Mouse (Mus musculus) limb, embryonic 12.5 days (tissue): Measurements from ENCODE around the gene Nup214. TPM values are rescaled to one million over a fixed set of nuclear protein-coding genes. Genes with fewer than 3 reads are reported as not detected.
"Not testable (repeated sequence)": the region's sequence is repeated elsewhere in the genome, so short reads cannot be mapped to it uniquely, and the experiment has no call there.

Experiments
- ATAC-seq: fragments of 200-750 bp; cut with Nextera tagmentation; 2 replicates; pipeline ENCODE4 v1.8.0; 2017; ENCODE audit warnings: low read depth, moderate TSS enrichment; ENCODE audit not compliant: insufficient number of reproducible peaks, insufficient read depth, low FRiP score, low TSS enrichment
- H3K27ac ChIP-seq: fragments of 300-500 bp; sonication (generic); 2 replicates; pipeline ENCODE4 v1.5.1; 2016; ENCODE audit warnings: mild to moderate bottlenecking, moderate library complexity
- H3K27me3 ChIP-seq: fragments of 300-500 bp; sonication (generic); 2 replicates; pipeline ENCODE4 v1.6.1; 2016; ENCODE audit warnings: mild to moderate bottlenecking, moderate library complexity
- H3K36me3 ChIP-seq: fragments of 300-500 bp; sonication (generic); 2 replicates; pipeline ENCODE4 v1.6.1; 2016; ENCODE audit warnings: mild to moderate bottlenecking, moderate library complexity
- H3K4me1 ChIP-seq: fragments of 300-500 bp; sonication (generic); replicated peaks from 2 replicates; pipeline ENCODE4 v1.6.1; 2016
- H3K4me2 ChIP-seq: fragments of 300-500 bp; sonication (generic); 2 replicates; pipeline ENCODE4 v1.6.1; 2016; ENCODE audit warnings: mild to moderate bottlenecking, moderate library complexity
- H3K4me3 ChIP-seq: fragments of 300-500 bp; sonication (generic); replicated peaks from 2 replicates; pipeline ENCODE4 v1.5.1; 2016; ENCODE audit warnings: mild to moderate bottlenecking
- H3K9ac ChIP-seq: fragments of 300-500 bp; sonication (generic); replicated peaks from 2 replicates; pipeline ENCODE4 v1.6.1; 2016; ENCODE audit warnings: mild to moderate bottlenecking, moderate library complexity
- H3K9me3 ChIP-seq: fragments of 300-500 bp; sonication (generic); 2 replicates; pipeline ENCODE4 v1.6.1; 2016; ENCODE audit warnings: mild to moderate bottlenecking, moderate library complexity
- WGBS: fragments of 180-500 bp; shearing (Covaris S2); methylation state at CpG from one replicate; pipeline ENCODE4 v1.1.7; 2016; 5-methylcytosine and 5-hydroxymethylcytosine counted together
- polyA plus RNA-seq: library from polyadenylated mRNA; unstranded; fragments of >200 nt; fragmentation: Nextera tagmentation; extraction: Ambion mirVana; gene quantifications from 2 replicates; pipeline ENCODE4 v1.2.1, GENCODE M21; 2016

Gene Nup214
- polyA plus RNA-seq, 1 experiment from 2014 or later, result 76.4 TPM

- Histone ChIP-seq H3K4me2 (no peak overlapping the region), H3K27ac (no peak overlapping the region), H3K9me3 (no peaks in the 10 kb centered on the region), H3K4me3 (no peak overlapping the region), H3K9ac (no peak overlapping the region), H3K27me3 (no peaks in the 10 kb centered on the region), H3K4me1 (no peaks in the 10 kb centered on the region), H3K36me3 (peaks cover 91% of the 10 kb centered on the region)
- 95% methylated on average over 2 of the region's 2 CpGs for WGBS
- ATAC-seq, result no peak
Measured at GRCm38 (mm10) chr2:32008311-32008710, 34.1 kb downstream of the Nup214 start.

DNA sequence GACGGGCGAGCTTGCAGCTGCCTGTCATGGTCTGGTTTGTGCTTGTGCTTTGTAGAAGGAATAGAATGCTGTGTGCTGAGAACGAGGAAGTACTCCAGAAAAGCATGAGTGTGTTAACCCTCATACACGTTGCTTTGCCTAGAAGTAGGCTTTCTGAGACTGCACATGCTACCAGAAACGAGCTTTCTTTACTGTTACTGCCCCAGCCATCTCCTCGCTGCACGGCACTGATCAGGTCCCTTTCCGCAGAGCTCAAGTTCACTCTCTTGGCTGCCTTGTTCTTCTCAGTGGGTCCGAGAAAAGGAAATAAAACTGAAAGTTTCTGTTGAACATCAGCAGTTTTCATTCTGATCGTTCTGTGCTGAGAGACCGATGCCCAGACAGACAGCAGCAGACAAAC, 34.5 kb downstream of the Nup214 start:
- H3K4me1 ChIP-seq, result no peaks in the 10 kb centered on the region
- no peak overlapping the region for H3K4me2 ChIP-seq
- no peaks in the 10 kb centered on the region for H3K9me3 ChIP-seq
- H3K27ac ChIP-seq, result no peak overlapping the region
- WGBS, result 89% methylated on average over 11 of the region's 11 CpGs
- H3K9ac ChIP-seq, result no peak overlapping the region
- ATAC-seq, result no peak
- H3K36me3 ChIP-seq, result peaks cover 91% of the 10 kb centered on the region
- no peaks in the 10 kb centered on the region for H3K27me3 ChIP-seq
- H3K4me3 ChIP-seq, result no peak overlapping the region

GRCm38 (mm10) chr2:32019704-32020103, 45.5 kb downstream of the Nup214 start:
- 85% methylated on average over 4 of the region's 4 CpGs for WGBS
- Histone ChIP-seq H3K27me3 (no peaks in the 10 kb centered on the region), H3K9ac (no peak overlapping the region), H3K4me2 (no peak overlapping the region), H3K36me3 (peaks cover 95% of the 10 kb centered on the region), H3K9me3 (no peaks in the 10 kb centered on the region), H3K4me1 (no peaks in the 10 kb centered on the region), H3K4me3 (no peak overlapping the region), H3K27ac (no peak overlapping the region)
- no peak for ATAC-seq

DNA sequence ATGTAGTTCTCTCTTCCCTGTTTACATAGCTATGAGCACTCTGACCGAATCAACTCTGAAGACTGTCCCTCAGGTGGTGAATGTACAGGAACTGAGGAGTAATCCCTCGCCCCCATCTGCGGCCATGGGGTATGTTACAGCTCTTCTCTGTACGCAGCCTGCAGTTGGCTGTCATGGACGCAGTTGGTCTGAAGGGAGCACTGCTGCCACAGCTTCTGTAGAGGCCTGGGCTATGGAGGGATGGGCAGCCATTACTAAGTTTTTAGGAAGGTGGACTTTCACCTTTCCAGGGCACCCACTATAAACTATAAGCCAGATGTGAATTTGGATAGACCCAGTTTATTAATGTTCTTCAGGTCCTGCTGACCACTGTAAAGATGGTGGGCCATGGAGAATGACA, 46.0 kb downstream of the Nup214 start:
- H3K27me3 ChIP-seq, result no peaks in the 10 kb centered on the region
- H3K4me1 ChIP-seq, result no peaks in the 10 kb centered on the region
- H3K4me2 ChIP-seq, result no peak overlapping the region
- no peak overlapping the region for H3K27ac ChIP-seq
- peaks cover 95% of the 10 kb centered on the region for H3K36me3 ChIP-seq
- no peak for ATAC-seq
- no peak overlapping the region for H3K9ac ChIP-seq
- H3K4me3 ChIP-seq, result no peak overlapping the region
- H3K9me3 ChIP-seq, result no peaks in the 10 kb centered on the region
- whole genome bisulfite sequencing, result 94% methylated on average over 5 of the region's 5 CpGs

GRCm38 (mm10) chr2:32024372-32024771, 50.1 kb downstream of the Nup214 start:
- Histone ChIP-seq H3K27me3 (no peaks in the 10 kb centered on the region), H3K27ac (no peak overlapping the region), H3K36me3 (peaks cover 92% of the 10 kb centered on the region), H3K4me2 (no peak overlapping the region), H3K9me3 (no peaks in the 10 kb centered on the region), H3K9ac (no peak overlapping the region), H3K4me3 (no peak overlapping the region), H3K4me1 (no peaks in the 10 kb centered on the region)
- 88% methylated on average over 4 of the region's 4 CpGs for WGBS
- ATAC-seq, result no peak

GRCm38 (mm10) chr2:32029636-32030035, 55.4 kb downstream of the Nup214 start:
- Histone ChIP-seq H3K9ac (no peak overlapping the region), H3K27ac (no peak overlapping the region), H3K27me3 (no peaks in the 10 kb centered on the region), H3K4me2 (no peak overlapping the region), H3K4me3 (no peak overlapping the region), H3K9me3 (no peaks in the 10 kb centered on the region), H3K36me3 (peaks cover 94% of the 10 kb centered on the region), H3K4me1 (no peaks in the 10 kb centered on the region)
- WGBS, result 77% methylated on average over 3 of the region's 3 CpGs
- no peak for ATAC-seq

GRCm38 (mm10) chr2:32033436-32033835, 59.2 kb downstream of the Nup214 start:
- H3K27me3 ChIP-seq, result no peaks in the 10 kb centered on the region
- H3K9me3 ChIP-seq, result no peaks in the 10 kb centered on the region
- no peaks in the 10 kb centered on the region for H3K4me1 ChIP-seq
- ATAC-seq, result no peak
- H3K27ac ChIP-seq, result no peak overlapping the region
- WGBS, result 92% methylated on average over 6 of the region's 6 CpGs
- no peak overlapping the region for H3K4me3 ChIP-seq
- no peak overlapping the region for H3K4me2 ChIP-seq
- peaks cover 94% of the 10 kb centered on the region for H3K36me3 ChIP-seq
- no peak overlapping the region for H3K9ac ChIP-seq

- H3K9me3 ChIP-seq, result no peaks in the 10 kb centered on the region
- no peak overlapping the region for H3K4me3 ChIP-seq
- no peak for ATAC-seq
- no peaks in the 10 kb centered on the region for H3K27me3 ChIP-seq
- H3K36me3 ChIP-seq, result peaks cover 96% of the 10 kb centered on the region
- no peak overlapping the region for H3K9ac ChIP-seq
- WGBS, result 93% methylated on average over 6 of the region's 6 CpGs
- H3K27ac ChIP-seq, result no peak overlapping the region
- H3K4me2 ChIP-seq, result no peak overlapping the region
- no peaks in the 10 kb centered on the region for H3K4me1 ChIP-seq
Measured at GRCm38 (mm10) chr2:32034206-32034605, 60.0 kb downstream of the Nup214 start.

- no peak overlapping the region for H3K4me2 ChIP-seq
- WGBS, result 58% methylated on average over 6 of the region's 6 CpGs
- H3K27me3 ChIP-seq, result no peaks in the 10 kb centered on the region
- ATAC-seq, result no peak
- no peak overlapping the region for H3K4me3 ChIP-seq
- H3K27ac ChIP-seq, result no peak overlapping the region
- no peaks in the 10 kb centered on the region for H3K4me1 ChIP-seq
- H3K9me3 ChIP-seq, result no peaks in the 10 kb centered on the region
- peaks cover 95% of the 10 kb centered on the region for H3K36me3 ChIP-seq
- no peak overlapping the region for H3K9ac ChIP-seq
Measured at GRCm38 (mm10) chr2:32037279-32037858, 63.1 kb downstream of the Nup214 start.

DNA sequence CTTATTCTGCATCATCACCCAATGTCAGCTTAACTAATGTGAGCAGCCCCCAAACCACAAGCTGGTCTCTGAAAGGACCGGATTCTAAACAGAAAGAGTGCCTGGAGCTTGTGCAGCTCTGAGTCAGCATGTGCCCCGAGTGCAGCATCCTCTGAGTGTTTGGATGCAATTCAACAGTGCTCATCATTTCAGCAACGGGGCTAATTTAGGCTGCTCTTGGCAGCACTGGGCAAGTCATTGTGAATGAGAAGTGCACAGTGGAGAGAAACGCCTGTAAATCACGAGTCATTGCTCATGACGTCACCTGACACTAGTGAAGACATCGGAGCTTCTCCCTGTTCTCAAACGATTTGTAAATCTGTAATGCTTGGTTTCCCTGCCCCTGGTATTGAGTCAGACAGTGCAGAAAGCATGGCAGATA, 64.4 kb downstream of the Nup214 start:
- WGBS, result 91% methylated on average over 8 of the region's 8 CpGs
- no peak overlapping the region for H3K4me2 ChIP-seq
- no peaks in the 10 kb centered on the region for H3K27me3 ChIP-seq
- no peak overlapping the region for H3K27ac ChIP-seq
- no peaks in the 10 kb centered on the region for H3K4me1 ChIP-seq
- peaks cover 95% of the 10 kb centered on the region for H3K36me3 ChIP-seq
- no peaks in the 10 kb centered on the region for H3K9me3 ChIP-seq
- no peak overlapping the region for H3K4me3 ChIP-seq
- no peak for ATAC-seq
- H3K9ac ChIP-seq, result no peak overlapping the region

GRCm38 (mm10) chr2:32040646-32041045, 66.4 kb downstream of the Nup214 start:
- H3K36me3 ChIP-seq, result peaks cover 92% of the 10 kb centered on the region
- H3K9me3 ChIP-seq, H3K4me2 ChIP-seq, H3K4me3 ChIP-seq, H3K4me1 ChIP-seq, H3K27me3 ChIP-seq, H3K9ac ChIP-seq, ATAC-seq, H3K27ac ChIP-seq: not testable (repeated sequence)
- 91% methylated on average over 9 of the region's 9 CpGs for WGBS

- Histone ChIP-seq H3K27me3 (no peaks in the 10 kb centered on the region), H3K9me3 (no peaks in the 10 kb centered on the region), H3K4me2 (no peak overlapping the region), H3K4me3 (no peak overlapping the region), H3K27ac (no peak overlapping the region), H3K36me3 (peaks cover 92% of the 10 kb centered on the region), H3K4me1 (no peaks in the 10 kb centered on the region), H3K9ac (no peak overlapping the region)
- WGBS, result 96% methylated on average over 2 of the region's 2 CpGs
- no peak for ATAC-seq
Measured at GRCm38 (mm10) chr2:32041087-32041486, 66.9 kb downstream of the Nup214 start.
